Mouse (Mus musculus) ES-Bruce4 (cell line): ENCODE data around the gene Ms4a12. TPM values are rescaled to one million over a fixed set of nuclear protein-coding genes. Genes with fewer than 3 reads are reported as not detected.

Experiments used
- H3K27ac ChIP-seq: 2 replicates; pipeline ENCODE4 v1.5.1; 2012; ENCODE audit warnings: low read length, inconsistent platforms; ENCODE audit not compliant: insufficient read depth
- H3K27me3 ChIP-seq: 2 replicates; pipeline ENCODE4 v1.6.1; 2012; ENCODE audit warnings: mild to moderate bottlenecking, low read length, inconsistent platforms; ENCODE audit not compliant: control insufficient read depth, poor library complexity, insufficient read depth, severe bottlenecking
- H3K36me3 ChIP-seq: 2 replicates; pipeline ENCODE4 v1.6.1; 2012; ENCODE audit warnings: inconsistent platforms, mild to moderate bottlenecking, low read length, moderate library complexity; ENCODE audit not compliant: control insufficient read depth, poor library complexity, insufficient read depth, severe bottlenecking
- H3K4me1 ChIP-seq: one replicate; pipeline ENCODE4 v1.8.1; 2011; ENCODE audit warnings: low read length; ENCODE audit not compliant: control insufficient read depth, insufficient read depth
- H3K4me3 ChIP-seq: 2 replicates; pipeline ENCODE4 v1.5.1; 2011; ENCODE audit warnings: low read depth, mild to moderate bottlenecking, low read length
- H3K9ac ChIP-seq: 2 replicates; pipeline ENCODE4 v1.6.1; 2012; ENCODE audit warnings: low read depth, mild to moderate bottlenecking, inconsistent platforms; ENCODE audit not compliant: poor library complexity, severe bottlenecking
- H3K9me3 ChIP-seq: replicated peaks from 2 replicates; pipeline ENCODE4 v1.6.1; 2012; ENCODE audit warnings: mild to moderate bottlenecking, low read length, inconsistent platforms; ENCODE audit not compliant: control insufficient read depth, poor library complexity, insufficient read depth, severe bottlenecking
- CTCF ChIP-seq: IDR thresholded peaks from one replicate; pipeline ENCODE4 v1.8.1; 2011; ENCODE audit warnings: low read depth, low read length
- EP300 ChIP-seq: IDR thresholded peaks from 2 replicates; pipeline ENCODE4 v1.6.1; 2011; ENCODE audit warnings: low read depth, low read length; ENCODE audit not compliant: insufficient read depth
- POLR2A ChIP-seq: IDR thresholded peaks from one replicate; pipeline ENCODE4 v1.8.1; 2011; ENCODE audit warnings: low read length; ENCODE audit not compliant: insufficient read depth
- polyA plus RNA-seq: library from polyadenylated mRNA; stranded (reverse); fragments of >200 nt; gene quantifications from 2 replicates; pipeline ENCODE4 v1.2.4, GENCODE M21; 2011; ENCODE audit warnings: low read depth; ENCODE audit not compliant: missing spikeins, insufficient read depth, insufficient read length

The Ms4a12 gene
- not detected in 2 replicates for polyA plus RNA-seq

- Histone ChIP-seq H3K36me3 (no peaks in the 10 kb centered on the region), H3K9me3 (no peaks in the 10 kb centered on the region), H3K9ac (no peak within 1 kb of the TSS), H3K27me3 (no peaks in the 10 kb centered on the region), H3K4me1 (no peaks in the 10 kb centered on the region), H3K4me3 (no peak within 1 kb of the TSS), H3K27ac (no peak within 1 kb of the TSS)
- no peak for TF ChIP-seq EP300
- no peak for TF ChIP-seq CTCF
- no peak for TF ChIP-seq POLR2A
Measured at GRCm38 (mm10) chr19:11232348-11232747, at the start of gene Ms4a12. Gene Ms4a12 (minus strand): TSS chr19:11232448.

GRCm38 (mm10) chr19:11280223-11280622, 48.0 kb upstream of the Ms4a12 start:
- Histone ChIP-seq H3K4me3 (no peak overlapping the region), H3K9ac (no peak overlapping the region), H3K36me3 (no peaks in the 10 kb centered on the region), H3K4me1 (no peaks in the 10 kb centered on the region), H3K27me3 (no peaks in the 10 kb centered on the region; the same call in 1 of the 2 replicates), H3K9me3 (no peaks in the 10 kb centered on the region), H3K27ac (no peak overlapping the region)
- TF ChIP-seq EP300 (no peak), CTCF (no peak), POLR2A (no peak)

- Histone ChIP-seq H3K9ac (no peak overlapping the region), H3K4me1 (no peaks in the 10 kb centered on the region), H3K27ac (no peak overlapping the region), H3K9me3 (no peaks in the 10 kb centered on the region), H3K36me3 (no peaks in the 10 kb centered on the region), H3K27me3 (no peaks in the 10 kb centered on the region), H3K4me3 (no peak overlapping the region)
- TF ChIP-seq EP300 (no peak), CTCF (no peak), POLR2A (no peak)
Measured at GRCm38 (mm10) chr19:11276431-11276830, 44.2 kb upstream of the Ms4a12 start.

- Histone ChIP-seq H3K4me1 (no peaks in the 10 kb centered on the region), H3K27me3 (no peaks in the 10 kb centered on the region), H3K36me3 (no peaks in the 10 kb centered on the region), H3K4me3 (no peak overlapping the region), H3K9ac (no peak overlapping the region), H3K27ac (no peak overlapping the region), H3K9me3 (no peaks in the 10 kb centered on the region)
- TF ChIP-seq POLR2A (no peak), EP300 (no peak), CTCF (no peak)
Measured at GRCm38 (mm10) chr19:11266956-11267355, 34.7 kb upstream of the Ms4a12 start.

GRCm38 (mm10) chr19:11266052-11266845, 34.0 kb upstream of the Ms4a12 start, which contains the start of gene Ms4a1:
Gene Ms4a1 (minus strand): TSS chr19:11266241.
- Histone ChIP-seq H3K9ac (no peak within 1 kb of the TSS), H3K4me1 (no peaks in the 10 kb centered on the region), H3K27ac (no peak within 1 kb of the TSS), H3K27me3 (no peaks in the 10 kb centered on the region), H3K9me3 (no peaks in the 10 kb centered on the region), H3K36me3 (no peaks in the 10 kb centered on the region), H3K4me3 (no peak within 1 kb of the TSS)
- TF ChIP-seq POLR2A, result no peak
- TF ChIP-seq EP300, result no peak
- TF ChIP-seq CTCF, result no peak

- H3K27ac ChIP-seq, result no peak overlapping the region
- H3K36me3 ChIP-seq, result no peaks in the 10 kb centered on the region
- H3K27me3 ChIP-seq, result no peaks in the 10 kb centered on the region
- H3K9ac ChIP-seq, result no peak overlapping the region
- H3K9me3 ChIP-seq, result no peaks in the 10 kb centered on the region
- TF ChIP-seq EP300 (no peak), CTCF (no peak), POLR2A (no peak)
- H3K4me3 ChIP-seq, result no peak overlapping the region
- H3K4me1 ChIP-seq, result no peaks in the 10 kb centered on the region
Measured at GRCm38 (mm10) chr19:11264602-11265185, 32.4 kb upstream of the Ms4a12 start.
